Mouse (Mus musculus) ES-Bruce4 (cell line): ENCODE measurements around the gene Il4ra. TPM values are rescaled to one million over a fixed set of nuclear protein-coding genes. Genes with fewer than 3 reads are reported as not detected.

ENCODE experiments used
- H3K27ac ChIP-seq: 2 replicates; pipeline ENCODE4 v1.5.1; 2012; ENCODE audit warnings: low read length, inconsistent platforms; ENCODE audit not compliant: insufficient read depth
- H3K27me3 ChIP-seq: 2 replicates; pipeline ENCODE4 v1.6.1; 2012; ENCODE audit warnings: mild to moderate bottlenecking, low read length, inconsistent platforms; ENCODE audit not compliant: control insufficient read depth, poor library complexity, insufficient read depth, severe bottlenecking
- H3K36me3 ChIP-seq: 2 replicates; pipeline ENCODE4 v1.6.1; 2012; ENCODE audit warnings: inconsistent platforms, mild to moderate bottlenecking, low read length, moderate library complexity; ENCODE audit not compliant: control insufficient read depth, poor library complexity, insufficient read depth, severe bottlenecking
- H3K4me1 ChIP-seq: one replicate; pipeline ENCODE4 v1.8.1; 2011; ENCODE audit warnings: low read length; ENCODE audit not compliant: control insufficient read depth, insufficient read depth
- H3K4me3 ChIP-seq: 2 replicates; pipeline ENCODE4 v1.5.1; 2011; ENCODE audit warnings: low read depth, mild to moderate bottlenecking, low read length
- H3K9ac ChIP-seq: 2 replicates; pipeline ENCODE4 v1.6.1; 2012; ENCODE audit warnings: low read depth, mild to moderate bottlenecking, inconsistent platforms; ENCODE audit not compliant: poor library complexity, severe bottlenecking
- H3K9me3 ChIP-seq: replicated peaks from 2 replicates; pipeline ENCODE4 v1.6.1; 2012; ENCODE audit warnings: mild to moderate bottlenecking, low read length, inconsistent platforms; ENCODE audit not compliant: control insufficient read depth, poor library complexity, insufficient read depth, severe bottlenecking
- CTCF ChIP-seq: IDR thresholded peaks from one replicate; pipeline ENCODE4 v1.8.1; 2011; ENCODE audit warnings: low read depth, low read length
- EP300 ChIP-seq: IDR thresholded peaks from 2 replicates; pipeline ENCODE4 v1.6.1; 2011; ENCODE audit warnings: low read depth, low read length; ENCODE audit not compliant: insufficient read depth
- POLR2A ChIP-seq: IDR thresholded peaks from one replicate; pipeline ENCODE4 v1.8.1; 2011; ENCODE audit warnings: low read length; ENCODE audit not compliant: insufficient read depth
- polyA plus RNA-seq: library from polyadenylated mRNA; stranded (reverse); fragments of >200 nt; gene quantifications from 2 replicates; pipeline ENCODE4 v1.2.4, GENCODE M21; 2011; ENCODE audit warnings: low read depth; ENCODE audit not compliant: missing spikeins, insufficient read depth, insufficient read length

Gene Il4ra
- polyA plus RNA-seq, 1 experiment = 1.4 TPM

DNA sequence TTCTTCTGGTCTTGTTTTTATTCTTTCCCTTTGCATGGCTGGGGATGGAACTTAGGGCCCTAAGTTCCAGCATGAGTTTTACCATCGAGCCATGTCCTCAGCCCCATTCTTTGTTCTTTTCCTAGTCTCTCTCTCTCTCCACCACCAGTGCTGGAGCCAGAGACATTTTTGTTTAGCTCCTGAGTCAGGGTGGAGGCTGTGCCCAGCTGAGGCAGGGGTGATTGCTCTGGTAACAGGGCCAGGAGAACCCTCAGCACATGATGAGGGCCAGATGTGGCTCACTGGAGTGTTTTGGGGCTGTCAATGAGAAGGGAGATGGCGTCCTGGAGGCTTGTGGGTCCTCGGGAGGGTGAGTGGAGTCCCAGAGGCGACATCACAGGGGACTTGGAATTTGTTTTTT, 10.5 kb downstream of the Il4ra start:
- Histone ChIP-seq H3K9ac (no peak overlapping the region), H3K27me3 (no peaks in the 10 kb centered on the region), H3K4me3 (no peak overlapping the region), H3K27ac (no peak overlapping the region), H3K4me1 (no peaks in the 10 kb centered on the region), H3K36me3 (no peaks in the 10 kb centered on the region), H3K9me3 (no peaks in the 10 kb centered on the region)
- no peak for TF ChIP-seq CTCF
- TF ChIP-seq POLR2A = no peak
- TF ChIP-seq EP300 = no peak

DNA sequence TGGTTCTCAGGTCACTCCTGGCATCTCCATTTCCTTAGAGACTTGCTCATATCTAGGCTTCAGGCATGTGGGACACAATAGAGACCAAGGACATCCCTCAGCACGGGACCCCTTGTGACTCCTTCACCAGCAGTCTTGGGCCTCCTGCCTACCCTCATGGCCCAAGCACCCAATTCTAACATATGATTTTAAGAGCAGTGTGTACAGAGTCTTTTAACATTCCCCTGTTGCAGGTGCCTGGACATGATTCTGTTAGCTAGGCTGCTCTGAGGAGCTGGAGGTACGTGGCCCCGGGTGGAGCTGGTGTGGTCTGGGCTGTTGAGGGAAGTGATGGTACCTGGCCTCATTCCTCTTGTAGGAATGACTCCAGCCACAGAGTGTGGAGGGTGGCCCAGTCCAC, 11.2 kb downstream of the Il4ra start:
- Histone ChIP-seq H3K36me3 (no peaks in the 10 kb centered on the region), H3K4me1 (no peaks in the 10 kb centered on the region), H3K4me3 (no peak overlapping the region), H3K9me3 (no peaks in the 10 kb centered on the region), H3K27ac (no peak overlapping the region), H3K27me3 (no peaks in the 10 kb centered on the region), H3K9ac (no peak overlapping the region)
- no peak for TF ChIP-seq EP300

DNA sequence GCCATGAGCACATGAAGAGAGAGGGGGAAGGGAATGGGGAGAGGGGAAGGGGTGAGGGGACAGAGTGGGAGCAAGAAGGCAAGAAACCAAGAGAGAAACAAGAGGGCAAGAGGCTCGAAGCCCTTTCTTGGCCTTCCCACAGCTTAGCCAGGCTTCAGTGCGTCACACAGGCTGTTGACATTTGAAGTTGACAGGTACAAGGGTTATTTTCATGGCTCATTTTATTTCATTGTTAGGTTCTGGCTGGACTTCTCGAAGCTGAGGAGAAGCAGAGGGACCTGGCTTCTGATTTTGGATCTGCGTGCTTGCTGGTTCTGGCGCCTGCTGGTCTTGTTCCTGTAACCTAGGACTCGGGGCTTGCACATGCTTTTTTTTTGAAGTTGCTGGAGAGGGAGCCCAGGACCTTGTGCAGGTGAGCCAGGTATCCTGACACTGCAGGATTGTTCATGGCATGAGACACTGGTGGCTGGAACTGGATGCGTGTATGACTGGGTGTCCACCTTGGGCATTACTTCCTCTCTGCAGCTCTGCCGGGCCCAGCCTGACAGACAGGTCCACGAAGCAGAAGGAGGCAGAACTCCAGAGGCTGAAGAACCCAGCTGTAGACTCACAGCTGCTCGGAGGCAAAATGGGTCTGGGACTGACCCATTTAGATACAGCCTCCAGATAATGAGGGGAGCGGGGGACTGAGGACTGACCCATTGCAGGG, 12.6 kb downstream of the Il4ra start:
- TF ChIP-seq CTCF (no peak), POLR2A (no peak), EP300 (no peak)
- H3K4me3 ChIP-seq = no peak overlapping the region
- H3K27ac ChIP-seq = no peak overlapping the region
- no peaks in the 10 kb centered on the region for H3K4me1 ChIP-seq
- H3K9ac ChIP-seq = no peak overlapping the region
- no peaks in the 10 kb centered on the region for H3K36me3 ChIP-seq
- no peaks in the 10 kb centered on the region for H3K9me3 ChIP-seq
- no peaks in the 10 kb centered on the region for H3K27me3 ChIP-seq

DNA sequence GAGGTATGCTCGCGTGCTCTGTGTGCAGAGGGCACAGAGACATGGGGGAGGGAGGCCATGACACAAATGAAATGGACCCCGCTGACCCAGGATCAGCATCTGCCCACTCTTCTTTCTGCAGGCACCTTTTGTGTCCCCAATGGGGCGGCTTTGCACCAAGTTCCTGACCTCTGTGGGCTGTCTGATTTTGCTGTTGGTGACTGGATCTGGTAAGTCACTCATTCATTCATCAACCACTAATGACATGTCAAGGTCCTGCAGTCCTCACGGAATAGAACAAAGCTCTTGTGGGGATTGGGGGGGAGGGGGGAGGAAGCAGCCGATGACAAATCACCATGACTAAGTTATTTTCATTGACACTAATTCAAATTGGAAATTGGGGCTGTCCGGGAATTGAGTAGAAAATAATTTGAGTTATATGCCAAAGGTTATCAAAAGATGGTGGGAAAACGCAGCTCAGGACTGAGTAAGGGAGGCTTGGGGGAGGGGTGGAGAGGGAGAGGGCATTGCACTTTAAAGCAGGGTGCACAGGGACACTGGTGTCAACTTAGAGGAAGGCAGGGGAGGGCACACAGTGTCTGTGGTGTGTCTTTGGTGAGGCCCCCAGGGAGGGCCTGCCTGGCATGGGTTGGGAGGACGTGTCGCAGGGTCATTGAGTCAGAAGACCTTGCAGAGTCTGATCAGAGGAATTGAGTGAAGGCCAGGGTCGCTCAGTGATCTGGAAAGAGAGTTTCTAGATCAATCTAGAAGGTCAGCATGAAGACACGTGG, 13.8 kb downstream of the Il4ra start:
- TF ChIP-seq POLR2A (no peak), CTCF (no peak), EP300 (no peak)
- Histone ChIP-seq H3K27me3 (no peaks in the 10 kb centered on the region), H3K4me3 (no peak overlapping the region), H3K9ac (no peak overlapping the region), H3K4me1 (no peaks in the 10 kb centered on the region), H3K36me3 (no peaks in the 10 kb centered on the region), H3K9me3 (no peaks in the 10 kb centered on the region), H3K27ac (no peak overlapping the region)

DNA sequence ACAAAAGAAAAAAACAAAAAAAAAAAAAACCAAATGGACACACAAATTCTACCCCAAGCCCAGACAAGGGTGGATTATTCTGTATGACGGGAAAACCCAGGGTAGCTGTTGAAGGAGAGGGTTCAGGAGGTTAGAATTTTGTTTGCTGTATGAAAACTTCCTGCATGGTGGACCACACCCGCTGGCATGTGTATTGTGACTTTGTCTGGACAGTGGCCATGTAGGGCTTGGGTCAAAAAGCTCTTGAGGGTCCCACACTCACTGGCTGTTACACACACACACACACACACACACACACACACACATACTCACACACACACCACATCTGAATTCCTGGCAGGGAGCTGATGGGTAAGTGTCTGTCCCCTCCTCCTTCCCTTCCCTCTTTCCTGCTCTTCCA, 14.5 kb downstream of the Il4ra start:
- no peak for TF ChIP-seq EP300
- TF ChIP-seq CTCF = no peak
- Histone ChIP-seq H3K9ac (no peak overlapping the region), H3K36me3 (no peaks in the 10 kb centered on the region)

DNA sequence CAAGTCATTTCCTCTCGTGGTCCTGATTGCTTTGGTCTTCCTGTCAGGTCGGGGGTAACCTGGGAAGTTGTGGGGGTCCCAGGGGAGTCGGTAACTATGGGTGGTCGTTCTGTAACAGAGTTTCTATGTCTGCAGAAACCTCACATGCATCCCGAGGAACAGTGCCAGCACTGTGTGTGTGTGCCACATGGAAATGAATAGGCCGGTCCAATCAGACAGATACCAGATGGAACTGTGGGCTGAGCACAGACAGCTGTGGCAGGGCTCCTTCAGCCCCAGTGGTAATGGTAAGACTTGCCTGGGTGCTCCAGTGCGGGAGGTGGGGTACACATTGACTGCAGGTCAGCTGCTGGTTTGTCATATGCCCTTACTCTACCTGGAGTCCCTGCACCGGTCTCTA, 17.0 kb downstream of the Il4ra start:
- no peaks in the 10 kb centered on the region for H3K36me3 ChIP-seq
- H3K4me3 ChIP-seq = no peak overlapping the region
- no peaks in the 10 kb centered on the region for H3K27me3 ChIP-seq
- H3K4me1 ChIP-seq = no peaks in the 10 kb centered on the region
- no peak overlapping the region for H3K27ac ChIP-seq
- H3K9ac ChIP-seq = no peak overlapping the region
- no peaks in the 10 kb centered on the region for H3K9me3 ChIP-seq
- TF ChIP-seq EP300 (no peak), CTCF (no peak), POLR2A (no peak)

More for the DNA sequence above, 14.5 kb downstream of the Il4ra start:
- H3K4me3 ChIP-seq = no peak overlapping the region
- no peaks in the 10 kb centered on the region for H3K9me3 ChIP-seq
- H3K27me3 ChIP-seq = no peaks in the 10 kb centered on the region
- H3K27ac ChIP-seq = no peak overlapping the region
- H3K4me1 ChIP-seq = no peaks in the 10 kb centered on the region
